Mouse (Mus musculus): Measurements from ENCODE around the gene Rtn4rl2. TPM values are rescaled to one million over a fixed set of nuclear protein-coding genes. Genes with fewer than 3 reads are reported as not detected.

Rtn4rl2 gene
- polyA plus RNA-seq (2012; rRNA removed), result 1.2 and 1.7 TPM in 2 replicates

DNA sequence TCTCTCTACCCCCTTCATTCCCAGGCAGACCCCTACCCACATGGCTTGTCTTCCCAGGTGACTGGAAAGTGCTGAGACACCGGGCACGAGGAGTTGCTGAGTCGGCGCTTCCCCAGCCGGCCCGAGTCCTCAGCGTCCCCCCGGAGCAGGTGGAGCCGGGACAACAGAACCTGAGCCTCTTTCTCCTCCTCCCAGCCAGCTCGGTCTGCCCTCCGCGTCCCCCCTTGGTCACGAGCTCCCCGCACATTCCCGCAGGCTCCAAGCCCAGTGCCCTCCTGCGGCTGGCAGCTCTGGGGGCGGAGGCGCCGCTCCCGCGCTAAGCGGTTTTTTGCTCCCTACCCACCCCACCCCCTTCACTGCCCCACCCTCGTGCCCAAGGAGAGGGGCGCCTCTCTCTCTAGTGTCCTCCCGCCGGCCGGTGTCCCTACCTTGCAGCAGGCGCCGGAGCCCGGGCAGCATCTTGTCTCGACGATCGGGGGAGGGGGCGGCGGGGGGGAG lies at the start of gene Rtn4rl2:
Gene Rtn4rl2 (minus strand): TSS at position 477 of the 498 bp plus-strand sequence.
- under 1% methylated on average over 31 of the region's 35 CpGs for WGBS
- H3K27me3 ChIP-seq (ENCODE audit: control insufficient read depth, insufficient read depth, low read length), result peaks cover 7% of the 10 kb centered on the region
- peak within 1 kb of the TSS; percentile 37 for H3K4me3 ChIP-seq (replicated peaks; ENCODE audit: insufficient read depth, low read depth, low read length)
- H3K27ac ChIP-seq (ENCODE audit: insufficient read depth, low read length), result no peak within 1 kb of the TSS
- no peak for DNase-seq
- no peak for TF ChIP-seq CTCF (IDR thresholded peaks at IDR 0.05; ENCODE audit: borderline replicate concordance, insufficient read depth, low read depth, low read length)
- no peak for TF ChIP-seq POLR2A (IDR thresholded peaks at IDR 0.05; ENCODE audit: borderline replicate concordance, insufficient read depth, low read length)
- no peaks in the 10 kb centered on the region for H3K4me1 ChIP-seq (ENCODE audit: control insufficient read depth, insufficient read depth, low read length)

GRCm38 (mm10) chr2:84935065-84935464 lies 48.6 kb upstream of the Rtn4rl2 start:
- TF ChIP-seq POLR2A (IDR thresholded peaks at IDR 0.05; ENCODE audit: borderline replicate concordance, insufficient read depth, low read length) (no peak), CTCF (IDR thresholded peaks at IDR 0.05; ENCODE audit: borderline replicate concordance, insufficient read depth, low read depth, low read length) (no peak)
- no peak overlapping the region for H3K27ac ChIP-seq (ENCODE audit: insufficient read depth, low read length)
- DNase-seq, result no peak
- no peaks in the 10 kb centered on the region; the same call in 1 of the 2 replicates for H3K4me1 ChIP-seq (ENCODE audit: control insufficient read depth, insufficient read depth, low read length)
- WGBS, result 60% methylated on average over 5 of the region's 5 CpGs
- H3K4me3 ChIP-seq (replicated peaks; ENCODE audit: insufficient read depth, low read depth, low read length), result no peak overlapping the region
- H3K27me3 ChIP-seq (ENCODE audit: control insufficient read depth, insufficient read depth, low read length), result no peaks in the 10 kb centered on the region; the same call in 1 of the 2 replicates

DNA sequence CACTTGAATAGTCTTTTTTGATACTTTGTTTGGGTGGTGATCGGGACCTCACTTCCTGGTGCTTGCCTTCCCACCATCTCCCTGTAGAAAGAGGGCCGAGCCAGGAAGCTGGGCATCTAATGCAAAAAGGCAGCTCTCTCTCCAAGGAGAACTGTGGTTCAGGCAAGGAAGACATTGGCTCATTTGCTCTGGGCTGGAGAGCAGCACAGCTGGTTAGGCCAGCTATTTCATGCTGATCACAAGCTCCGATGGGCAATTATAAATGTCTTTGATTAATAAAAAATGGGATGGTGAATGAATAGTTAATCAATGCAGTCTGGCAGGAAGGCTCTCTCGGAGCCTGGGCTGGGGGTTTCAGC lies 48.1 kb upstream of the Rtn4rl2 start:
- Histone ChIP-seq H3K4me1 (ENCODE audit: control insufficient read depth, insufficient read depth, low read length) (no peaks in the 10 kb centered on the region; the same call in 1 of the 2 replicates), H3K4me3 (replicated peaks; ENCODE audit: insufficient read depth, low read depth, low read length) (no peak overlapping the region), H3K27ac (ENCODE audit: insufficient read depth, low read length) (no peak overlapping the region), H3K27me3 (ENCODE audit: control insufficient read depth, insufficient read depth, low read length) (no peaks in the 10 kb centered on the region; the same call in 1 of the 2 replicates)
- no peak for TF ChIP-seq POLR2A (IDR thresholded peaks at IDR 0.05; ENCODE audit: borderline replicate concordance, insufficient read depth, low read length)
- no peak for TF ChIP-seq CTCF (IDR thresholded peaks at IDR 0.05; ENCODE audit: borderline replicate concordance, insufficient read depth, low read depth, low read length)
- DNase-seq, result no peak
- WGBS, result 55% methylated on average over 4 of the region's 4 CpGs

DNA sequence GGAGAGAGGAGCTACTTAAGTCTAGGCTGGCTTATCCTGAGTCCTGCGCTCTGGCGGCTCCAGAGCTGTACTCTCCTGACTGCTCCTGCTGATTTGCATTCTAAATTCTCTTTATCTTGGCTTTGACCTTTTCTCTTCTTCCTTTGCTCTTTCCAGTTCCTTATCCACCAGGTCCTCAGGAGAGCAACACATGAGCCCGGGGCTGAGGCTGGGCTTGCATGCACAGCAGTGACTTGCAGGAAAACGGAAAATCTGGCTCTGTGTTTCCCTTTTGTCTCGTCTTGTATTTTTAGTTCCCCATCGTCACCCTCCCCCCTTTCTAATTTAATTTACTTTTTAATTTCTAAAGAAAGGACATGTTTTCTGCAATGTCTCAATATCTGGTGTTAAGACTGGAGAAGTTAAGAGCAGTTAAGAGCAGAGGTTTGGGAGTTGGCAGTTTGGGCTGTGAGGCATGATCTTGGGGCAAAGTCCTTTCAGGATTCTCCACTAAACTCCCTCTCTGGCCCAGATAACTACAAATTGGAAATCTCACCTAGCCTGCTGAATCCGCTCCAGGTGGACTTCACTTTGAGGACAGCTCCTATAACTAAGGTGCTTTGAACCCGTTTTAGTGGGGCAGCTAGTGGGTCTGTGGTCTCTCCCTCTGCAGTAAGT lies 47.6 kb upstream of the Rtn4rl2 start:
- Histone ChIP-seq H3K4me1 (ENCODE audit: control insufficient read depth, insufficient read depth, low read length) (no peaks in the 10 kb centered on the region; the same call in 1 of the 2 replicates), H3K27me3 (ENCODE audit: control insufficient read depth, insufficient read depth, low read length) (no peaks in the 10 kb centered on the region; the same call in 1 of the 2 replicates), H3K4me3 (replicated peaks; ENCODE audit: insufficient read depth, low read depth, low read length) (no peak overlapping the region), H3K27ac (ENCODE audit: insufficient read depth, low read length) (no peak overlapping the region)
- TF ChIP-seq POLR2A (IDR thresholded peaks at IDR 0.05; ENCODE audit: borderline replicate concordance, insufficient read depth, low read length) (no peak), CTCF (IDR thresholded peaks at IDR 0.05; ENCODE audit: borderline replicate concordance, insufficient read depth, low read depth, low read length) (no peak)
- DNase-seq, result no peak
- 74% methylated on average over 8 of the region's 8 CpGs for WGBS

DNA sequence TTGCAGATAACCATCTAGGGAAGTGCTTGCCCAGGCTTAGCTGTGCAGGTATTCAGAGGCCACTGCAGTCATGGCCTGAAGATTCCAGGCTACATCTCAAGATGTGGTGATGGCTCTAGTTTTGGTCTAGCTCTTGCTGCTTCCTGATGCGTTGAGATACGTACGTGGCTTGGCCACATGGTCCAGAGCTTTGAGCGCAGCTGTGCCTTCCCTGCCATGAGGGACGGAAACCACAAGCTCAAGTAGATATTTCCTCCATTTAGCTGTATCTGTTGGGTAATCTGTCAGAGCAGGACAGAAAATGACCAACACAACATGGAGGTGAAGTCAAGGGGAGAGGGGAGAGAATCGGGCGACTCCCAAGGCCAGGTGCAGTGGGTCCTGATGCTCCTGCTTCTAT lies 43.7 kb upstream of the Rtn4rl2 start:
- WGBS, result 93% methylated on average over 7 of the region's 7 CpGs
- Histone ChIP-seq H3K27ac (ENCODE audit: insufficient read depth, low read length) (no peak overlapping the region), H3K4me3 (replicated peaks; ENCODE audit: insufficient read depth, low read depth, low read length) (no peak overlapping the region), H3K27me3 (ENCODE audit: control insufficient read depth, insufficient read depth, low read length) (no peaks in the 10 kb centered on the region), H3K4me1 (ENCODE audit: control insufficient read depth, insufficient read depth, low read length) (no peaks in the 10 kb centered on the region)
- DNase-seq, result no peak
- no peak for TF ChIP-seq POLR2A (IDR thresholded peaks at IDR 0.05; ENCODE audit: borderline replicate concordance, insufficient read depth, low read length)
- TF ChIP-seq CTCF (IDR thresholded peaks at IDR 0.05; ENCODE audit: borderline replicate concordance, insufficient read depth, low read depth, low read length), result no peak

DNA sequence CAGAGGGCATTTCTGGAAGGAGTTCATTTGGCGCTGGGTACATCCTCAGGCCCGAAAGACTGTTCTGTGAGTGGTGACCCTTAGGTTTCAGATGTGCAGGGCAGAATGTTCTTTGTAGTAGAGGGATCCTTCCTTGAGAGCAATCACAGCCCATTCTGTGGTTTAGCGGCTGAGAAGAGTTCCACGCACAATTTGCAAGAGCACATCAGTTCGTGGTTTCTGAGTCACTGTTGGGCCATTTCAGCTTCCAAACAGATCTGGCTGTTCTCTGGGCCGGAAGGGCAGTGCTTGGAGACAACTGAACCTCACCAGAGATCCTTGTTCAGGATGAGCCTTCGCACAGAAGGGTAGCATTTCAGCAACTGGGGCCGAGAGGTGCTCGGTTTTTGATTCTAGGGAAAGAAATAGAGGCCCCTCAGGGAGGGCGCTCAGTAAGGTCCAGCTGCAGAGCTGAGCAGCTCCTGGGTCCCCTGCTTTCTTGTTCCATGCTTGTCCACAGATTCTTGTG lies 33.1 kb upstream of the Rtn4rl2 start:
- no peaks in the 10 kb centered on the region for H3K4me1 ChIP-seq (ENCODE audit: control insufficient read depth, insufficient read depth, low read length)
- no peaks in the 10 kb centered on the region for H3K27me3 ChIP-seq (ENCODE audit: control insufficient read depth, insufficient read depth, low read length)
- no peak for DNase-seq
- H3K27ac ChIP-seq (ENCODE audit: insufficient read depth, low read length), result no peak overlapping the region
- no peak overlapping the region for H3K4me3 ChIP-seq (replicated peaks; ENCODE audit: insufficient read depth, low read depth, low read length)
- WGBS, result 90% methylated on average over 10 of the region's 10 CpGs
- TF ChIP-seq POLR2A (IDR thresholded peaks at IDR 0.05; ENCODE audit: borderline replicate concordance, insufficient read depth, low read length), result no peak
- TF ChIP-seq CTCF (IDR thresholded peaks at IDR 0.05; ENCODE audit: borderline replicate concordance, insufficient read depth, low read depth, low read length), result no peak

- TF ChIP-seq POLR2A (IDR thresholded peaks at IDR 0.05; ENCODE audit: borderline replicate concordance, insufficient read depth, low read length) (no peak), CTCF (IDR thresholded peaks at IDR 0.05; ENCODE audit: borderline replicate concordance, insufficient read depth, low read depth, low read length) (no peak)
- no peak for DNase-seq
- Histone ChIP-seq H3K27ac (ENCODE audit: insufficient read depth, low read length) (no peak overlapping the region), H3K4me3 (replicated peaks; ENCODE audit: insufficient read depth, low read depth, low read length) (no peak overlapping the region), H3K4me1 (ENCODE audit: control insufficient read depth, insufficient read depth, low read length) (no peaks in the 10 kb centered on the region), H3K27me3 (ENCODE audit: control insufficient read depth, insufficient read depth, low read length) (no peaks in the 10 kb centered on the region)
- WGBS, result 69% methylated on average over 3 of the region's 3 CpGs
Observed at GRCm38 (mm10) chr2:84918188-84918587, 31.7 kb upstream of the Rtn4rl2 start.

All from cerebellum, adult 2 months (tissue).